Mouse (Mus musculus): ENCODE data around the gene Prss53. TPM values are rescaled to one million over a fixed set of nuclear protein-coding genes. Genes with fewer than 3 reads are reported as not detected.

The Prss53 gene
- polyA plus RNA-seq, 1 experiment from 2014 or later, result 8.8 TPM

DNA sequence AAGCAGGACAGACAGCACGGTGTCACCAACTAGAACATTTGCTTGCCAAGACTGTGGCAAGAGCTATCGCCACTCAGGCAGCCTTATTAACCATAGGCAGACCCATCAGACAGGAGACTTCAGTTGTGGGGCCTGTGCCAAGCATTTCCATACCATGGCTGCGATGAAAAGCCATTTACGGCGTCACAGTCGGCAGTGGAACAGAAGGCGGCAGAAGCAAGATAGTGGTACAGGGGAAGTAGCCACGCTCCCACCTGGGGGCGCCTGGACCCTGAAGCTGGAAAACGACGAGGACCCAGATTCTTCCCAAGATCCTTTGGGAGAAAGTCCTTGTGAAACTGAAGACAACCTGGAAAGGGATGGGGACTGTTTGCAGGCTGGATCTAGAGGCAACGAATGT lies 10.3 kb downstream of the Prss53 start:
- no peak for ATAC-seq (replicated peaks; ENCODE audit: low FRiP score, low read depth)
- 81% methylated on average over 12 of the region's 12 CpGs for WGBS
- H3K36me3 ChIP-seq (ENCODE audit: insufficient read depth, low read length), result peaks cover 68% of the 10 kb centered on the region

DNA sequence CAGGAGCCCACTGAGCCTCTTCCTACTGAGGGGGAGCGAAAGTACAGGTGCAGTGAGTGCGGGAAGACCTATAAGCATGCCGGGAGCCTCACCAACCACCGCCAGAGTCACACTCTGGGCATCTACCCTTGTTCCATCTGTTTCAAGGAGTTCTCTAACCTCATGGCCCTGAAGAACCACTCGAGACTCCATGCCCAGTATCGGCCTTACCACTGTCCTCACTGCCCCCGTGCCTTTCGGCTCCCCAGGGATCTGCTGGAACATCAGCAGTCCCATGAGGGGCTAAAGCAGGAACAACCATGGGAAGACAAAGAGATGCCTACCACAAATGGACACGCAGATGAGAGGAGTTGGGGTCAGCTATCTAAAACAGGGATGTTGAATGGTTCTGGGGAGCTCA lies 11.5 kb downstream of the Prss53 start:
- Histone ChIP-seq H3K4me1 (replicated peaks; ENCODE audit: insufficient read depth, low read length) (peaks cover 9% of the 10 kb centered on the region; the same call in 1 of the 2 replicates), H3K27me3 (ENCODE audit: insufficient read depth, low read length) (no peaks in the 10 kb centered on the region), H3K4me3 (replicated peaks; ENCODE audit: low read depth, low read length) (no peak overlapping the region), H3K4me2 (ENCODE audit: low read length) (no peak overlapping the region), H3K9ac (ENCODE audit: low read depth, low read length) (no peak overlapping the region), H3K27ac (no peak overlapping the region), H3K9me3 (replicated peaks; ENCODE audit: low read length) (no peaks in the 10 kb centered on the region), H3K36me3 (ENCODE audit: insufficient read depth, low read length) (peaks cover 58% of the 10 kb centered on the region)
- 95% methylated on average over 9 of the region's 9 CpGs for WGBS
- TF ChIP-seq CTCF (IDR thresholded peaks at IDR 0.05; ENCODE audit: low read depth), result no peak
- no peak for DNase-seq (ENCODE audit: low spot score)
- no peak for ATAC-seq (replicated peaks; ENCODE audit: low FRiP score, low read depth)

More for the DNA sequence above, 10.3 kb downstream of the Prss53 start:
- TF ChIP-seq CTCF (IDR thresholded peaks at IDR 0.05; ENCODE audit: low read depth), result no peak
- Histone ChIP-seq H3K4me1 (replicated peaks; ENCODE audit: insufficient read depth, low read length) (peaks cover 6% of the 10 kb centered on the region; the same call in 1 of the 2 replicates), H3K4me3 (replicated peaks; ENCODE audit: low read depth, low read length) (no peak overlapping the region), H3K4me2 (ENCODE audit: low read length) (no peak overlapping the region), H3K27ac (no peak overlapping the region), H3K9ac (ENCODE audit: low read depth, low read length) (no peak overlapping the region), H3K27me3 (ENCODE audit: insufficient read depth, low read length) (no peaks in the 10 kb centered on the region), H3K9me3 (replicated peaks; ENCODE audit: low read length) (no peaks in the 10 kb centered on the region)
- no peak for DNase-seq (ENCODE audit: low spot score)

DNA sequence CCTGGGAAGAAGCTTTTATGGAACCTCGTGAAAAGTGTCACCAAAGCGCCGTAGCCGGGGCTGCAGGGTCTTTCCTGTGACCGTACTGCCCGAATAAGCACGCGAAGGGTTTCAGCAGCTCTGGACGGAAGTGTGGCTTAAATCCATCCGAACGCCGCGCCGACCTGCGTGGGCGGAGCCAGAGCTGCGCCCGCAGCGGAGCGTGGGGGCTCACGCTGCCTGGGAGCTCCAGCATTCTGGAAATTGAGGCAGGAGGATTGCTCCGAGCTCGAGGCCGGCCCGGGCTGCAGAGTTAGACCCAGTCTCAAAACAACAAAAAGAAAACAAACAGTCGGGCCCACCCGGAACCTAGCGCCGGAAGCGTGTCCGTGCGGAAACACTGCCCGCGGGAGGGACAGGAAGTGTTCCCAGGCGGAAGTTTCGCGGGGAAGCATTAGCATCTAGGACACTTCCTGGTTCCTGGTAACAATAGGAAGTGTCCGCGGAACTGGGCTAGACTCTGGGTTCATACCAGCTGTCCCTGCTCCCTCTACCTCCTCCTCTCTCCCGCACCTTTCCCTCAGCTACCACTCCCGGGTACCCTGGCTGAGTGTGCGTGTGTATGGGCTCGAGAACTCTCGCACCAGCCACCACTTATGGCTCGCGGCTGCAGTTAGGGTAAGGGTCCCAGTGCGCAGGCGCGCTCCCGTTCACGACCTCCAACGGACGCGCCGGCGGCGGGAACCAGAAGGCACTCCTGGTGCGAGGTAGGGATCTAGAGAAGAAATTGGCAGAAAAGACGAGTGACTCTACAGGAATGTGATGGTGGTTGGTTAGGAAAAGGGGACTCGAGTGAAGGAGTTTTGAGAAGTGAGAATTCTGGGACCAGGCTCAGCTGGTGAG lies 14.1 kb downstream of the Prss53 start, which contains the start of gene Zfp668:
TSS of gene Zfp668 (minus strand) at position 362 of the 882 bp plus-strand sequence.
- ATAC-seq (replicated peaks; ENCODE audit: low FRiP score, low read depth) (peak; percentile 61), DNase-seq (ENCODE audit: low spot score) (peak; percentile 96)
- peak within 1 kb of the TSS; percentile 79 for H3K4me3 ChIP-seq (replicated peaks; ENCODE audit: low read depth, low read length)
- peak within 1 kb of the TSS; percentile 90 for H3K9ac ChIP-seq (ENCODE audit: low read depth, low read length)
- no peak for TF ChIP-seq CTCF (IDR thresholded peaks at IDR 0.05; ENCODE audit: low read depth)
- WGBS, result under 1% methylated on average over 60 of the region's 60 CpGs
- no peaks in the 10 kb centered on the region for H3K27me3 ChIP-seq (ENCODE audit: insufficient read depth, low read length)
- peak within 1 kb of the TSS; percentile 66 for H3K4me2 ChIP-seq (ENCODE audit: low read length)
- peaks cover 35% of the 10 kb centered on the region for H3K36me3 ChIP-seq (ENCODE audit: insufficient read depth, low read length)
- H3K9me3 ChIP-seq (replicated peaks; ENCODE audit: low read length), result no peaks in the 10 kb centered on the region
- H3K27ac ChIP-seq, result peak within 1 kb of the TSS; percentile 98
- peaks cover 16% of the 10 kb centered on the region; the same call in 1 of the 2 replicates for H3K4me1 ChIP-seq (replicated peaks; ENCODE audit: insufficient read depth, low read length)

DNA sequence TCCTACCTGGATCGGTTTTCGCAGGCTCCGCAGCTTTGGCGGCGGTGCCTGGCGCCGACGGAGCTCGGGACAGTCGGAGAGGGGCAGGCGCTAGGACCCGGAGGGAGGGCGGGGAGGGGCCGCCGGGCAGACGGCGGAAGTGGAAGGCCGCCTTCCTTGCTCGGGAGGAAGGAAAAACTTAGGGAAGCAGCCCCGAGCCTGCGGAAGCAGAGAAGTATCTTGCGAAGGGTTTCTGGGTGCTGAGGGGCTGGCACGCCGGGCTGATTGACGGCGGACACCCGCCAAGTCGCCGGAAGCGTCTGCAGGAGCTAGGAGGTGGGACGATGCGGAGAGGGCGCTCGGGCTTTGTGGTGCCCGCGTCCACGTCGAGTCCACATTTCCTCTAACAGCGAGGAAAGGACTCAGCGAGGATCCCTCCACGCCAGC lies 14.7 kb downstream of the Prss53 start, which contains the start of gene Zfp646:
TSS of gene Zfp646 (plus strand) at position 181 of the 426 bp plus-strand sequence.
- H3K4me2 ChIP-seq (ENCODE audit: low read length), result peak within 1 kb of the TSS; percentile 66
- peak within 1 kb of the TSS; percentile 98 for H3K27ac ChIP-seq
- H3K9me3 ChIP-seq (replicated peaks; ENCODE audit: low read length), result no peaks in the 10 kb centered on the region
- DNase-seq (ENCODE audit: low spot score) (peak; percentile 93), ATAC-seq (replicated peaks; ENCODE audit: low FRiP score, low read depth) (peak; percentile 88)
- H3K4me3 ChIP-seq (replicated peaks; ENCODE audit: low read depth, low read length), result peak within 1 kb of the TSS; percentile 79
- peak within 1 kb of the TSS; percentile 90 for H3K9ac ChIP-seq (ENCODE audit: low read depth, low read length)
- H3K36me3 ChIP-seq (ENCODE audit: insufficient read depth, low read length), result peaks cover 29% of the 10 kb centered on the region
- H3K4me1 ChIP-seq (replicated peaks; ENCODE audit: insufficient read depth, low read length), result peaks cover 16% of the 10 kb centered on the region; the same call in 1 of the 2 replicates
- no peak for TF ChIP-seq CTCF (IDR thresholded peaks at IDR 0.05; ENCODE audit: low read depth)
- no peaks in the 10 kb centered on the region for H3K27me3 ChIP-seq (ENCODE audit: insufficient read depth, low read length)
- 0% methylated on average over 40 of the region's 41 CpGs for WGBS

DNA sequence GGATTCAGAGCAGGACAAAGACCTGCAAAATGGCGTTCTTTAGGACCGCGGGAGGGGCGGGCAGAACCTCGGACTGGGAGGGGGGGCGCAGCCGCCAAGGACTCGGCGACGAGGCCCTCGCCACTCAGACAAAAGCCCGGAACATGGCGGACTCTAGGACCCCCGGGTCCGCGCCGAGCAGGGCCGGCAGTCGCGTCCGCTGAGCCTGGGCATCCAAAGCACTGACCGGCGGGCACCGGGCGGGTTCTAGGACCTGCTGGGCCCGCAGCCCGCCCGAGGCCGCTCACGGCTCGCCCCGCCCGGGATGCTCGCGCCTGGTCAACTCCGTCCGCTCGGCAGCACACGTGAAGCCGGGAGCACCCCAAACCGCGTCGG lies 15.2 kb downstream of the Prss53 start:
- Histone ChIP-seq H3K9ac (ENCODE audit: low read depth, low read length) (peak overlapping the region; percentile 90), H3K4me1 (replicated peaks; ENCODE audit: insufficient read depth, low read length) (peaks cover 16% of the 10 kb centered on the region; the same call in 1 of the 2 replicates), H3K4me2 (ENCODE audit: low read length) (peak overlapping the region; percentile 66), H3K4me3 (replicated peaks; ENCODE audit: low read depth, low read length) (peak overlapping the region; percentile 79), H3K36me3 (ENCODE audit: insufficient read depth, low read length) (peaks cover 24% of the 10 kb centered on the region), H3K27me3 (ENCODE audit: insufficient read depth, low read length) (no peaks in the 10 kb centered on the region), H3K9me3 (replicated peaks; ENCODE audit: low read length) (no peaks in the 10 kb centered on the region), H3K27ac (peak overlapping the region; percentile 98)
- DNase-seq (ENCODE audit: low spot score), result peak; percentile 97
- no peak for TF ChIP-seq CTCF (IDR thresholded peaks at IDR 0.05; ENCODE audit: low read depth)
- 2% methylated on average over 42 of the region's 43 CpGs for WGBS
- ATAC-seq (replicated peaks; ENCODE audit: low FRiP score, low read depth), result peak; percentile 95

DNA sequence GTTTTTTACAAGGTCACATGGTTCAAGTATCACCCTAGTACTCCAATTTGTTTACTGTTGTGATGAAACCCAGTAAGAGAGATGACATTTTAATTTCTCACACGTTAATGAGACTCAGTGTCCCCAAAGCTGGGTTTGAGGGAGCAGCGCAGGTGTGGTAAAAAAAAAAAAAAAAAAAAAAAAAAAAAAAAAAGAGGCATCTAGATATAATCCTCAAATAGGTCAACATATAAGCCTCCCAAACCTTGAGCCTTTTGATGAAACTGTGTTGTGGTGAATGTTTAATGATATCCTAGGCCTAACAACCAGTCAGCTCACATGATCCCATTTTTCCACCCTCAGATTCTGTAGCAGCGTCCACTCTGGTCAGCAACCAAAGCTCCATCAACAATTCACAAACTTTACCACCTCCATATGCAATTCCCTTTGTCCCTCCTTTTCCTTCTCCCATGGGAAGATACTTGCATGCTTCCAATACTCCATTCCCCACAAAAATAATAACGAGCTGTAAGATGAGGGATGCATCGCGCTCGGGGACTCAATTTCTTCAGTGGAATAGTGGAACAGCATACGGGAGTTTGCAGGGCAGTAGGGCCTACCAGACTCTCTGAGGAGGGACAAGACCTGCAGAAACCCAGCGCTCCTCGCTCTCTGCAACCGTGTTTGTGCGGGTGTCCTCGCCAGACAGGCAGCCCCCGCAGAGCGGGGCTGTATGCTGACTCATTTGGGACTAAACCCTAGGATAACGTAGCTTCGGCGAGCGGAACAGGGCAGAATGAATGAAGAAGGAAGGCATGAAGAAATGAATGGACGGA lies 15.8 kb downstream of the Prss53 start:
- ATAC-seq (replicated peaks; ENCODE audit: low FRiP score, low read depth), result peak; percentile 19; the same call in 1 of the 2 replicates
- TF ChIP-seq CTCF (IDR thresholded peaks at IDR 0.05; ENCODE audit: low read depth), result no peak
- H3K4me3 ChIP-seq (replicated peaks; ENCODE audit: low read depth, low read length), result peak overlapping the region; percentile 79
- peak overlapping the region; percentile 66 for H3K4me2 ChIP-seq (ENCODE audit: low read length)
- peaks cover 16% of the 10 kb centered on the region; the same call in 1 of the 2 replicates for H3K4me1 ChIP-seq (replicated peaks; ENCODE audit: insufficient read depth, low read length)
- H3K9me3 ChIP-seq (replicated peaks; ENCODE audit: low read length), result no peaks in the 10 kb centered on the region
- H3K27me3 ChIP-seq (ENCODE audit: insufficient read depth, low read length), result no peaks in the 10 kb centered on the region
- peak overlapping the region; percentile 90 for H3K9ac ChIP-seq (ENCODE audit: low read depth, low read length)
- H3K36me3 ChIP-seq (ENCODE audit: insufficient read depth, low read length), result peaks cover 18% of the 10 kb centered on the region
- H3K27ac ChIP-seq, result peak overlapping the region; percentile 47; the same call in 1 of the 2 replicates
- no peak for DNase-seq (ENCODE audit: low spot score)
- 1% methylated on average over 20 of the region's 20 CpGs for WGBS
